Mouse (Mus musculus): ENCODE data around the gene Pole4. TPM values are rescaled to one million over a fixed set of nuclear protein-coding genes. Genes with fewer than 3 reads are reported as not detected.
A peak's percentile ranks its signal among the peaks of the same experiment; 100 is the strongest.
"Not testable (repeated sequence)": the region's sequence is repeated elsewhere in the genome, so short reads cannot be mapped to it uniquely, and the experiment has no call there.

The Pole4 gene
- total RNA-seq, 2 experiments from 2014 or later, result 39.5 to 40.5 TPM

- no peak for DNase-seq (ENCODE audit: low spot score in 2 of 2)
Observed at GRCm38 (mm10) chr6:82715653-82716052, 10.5 kb upstream of the Pole4 start.

- no peak for DNase-seq (ENCODE audit: low spot score in 2 of 2)
Observed at GRCm38 (mm10) chr6:82715253-82715652, 10.1 kb upstream of the Pole4 start.

DNA sequence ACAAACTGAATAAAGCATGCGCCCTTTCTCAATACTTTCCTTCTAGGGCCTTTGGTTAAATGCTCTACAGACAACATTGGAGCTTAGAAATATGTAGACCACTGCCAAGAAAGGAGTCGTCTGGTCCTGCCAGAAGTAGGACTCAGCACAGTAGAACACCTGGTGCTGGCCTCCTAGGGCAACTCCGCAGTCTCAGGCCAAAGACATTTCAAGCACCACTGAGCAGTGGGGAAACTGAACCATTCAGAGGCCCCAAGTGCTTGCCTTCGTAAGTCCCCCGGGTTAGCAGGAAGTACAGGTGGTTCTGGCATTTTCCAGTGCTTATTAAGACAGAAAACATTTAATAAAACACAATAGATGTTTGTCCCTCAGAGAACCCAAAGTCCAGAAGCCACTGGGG, 9.7 kb upstream of the Pole4 start:
- DNase-seq (ENCODE audit: low spot score in 2 of 2), result no peak

DNA sequence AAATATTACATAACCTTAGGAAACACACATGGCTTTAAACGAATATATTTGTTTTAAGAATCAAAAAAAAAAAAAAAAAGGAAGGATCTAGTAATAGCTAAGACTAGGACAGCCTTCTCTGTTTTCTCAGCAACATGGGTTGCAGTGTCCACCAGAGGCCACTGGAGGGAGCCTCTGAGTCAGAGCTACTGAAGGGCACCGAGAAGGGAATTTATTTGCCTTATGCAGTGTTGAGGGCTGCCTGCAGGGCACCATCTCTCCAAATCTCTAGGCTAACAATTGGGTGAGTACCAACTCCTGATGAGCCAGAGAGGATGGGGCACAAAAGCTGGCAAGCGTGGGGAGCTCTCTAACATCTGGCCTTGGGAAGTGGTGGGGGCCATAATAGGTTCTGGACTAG, 9.1 kb upstream of the Pole4 start:
- DNase-seq (ENCODE audit: low spot score in 2 of 2), result peak; percentile 37 to 90

- peak in 1 of 2 experiments; percentile 22 for DNase-seq (ENCODE audit: low spot score in 2 of 2)
Observed at GRCm38 (mm10) chr6:82707742-82708141, 2.6 kb upstream of the Pole4 start.

DNA sequence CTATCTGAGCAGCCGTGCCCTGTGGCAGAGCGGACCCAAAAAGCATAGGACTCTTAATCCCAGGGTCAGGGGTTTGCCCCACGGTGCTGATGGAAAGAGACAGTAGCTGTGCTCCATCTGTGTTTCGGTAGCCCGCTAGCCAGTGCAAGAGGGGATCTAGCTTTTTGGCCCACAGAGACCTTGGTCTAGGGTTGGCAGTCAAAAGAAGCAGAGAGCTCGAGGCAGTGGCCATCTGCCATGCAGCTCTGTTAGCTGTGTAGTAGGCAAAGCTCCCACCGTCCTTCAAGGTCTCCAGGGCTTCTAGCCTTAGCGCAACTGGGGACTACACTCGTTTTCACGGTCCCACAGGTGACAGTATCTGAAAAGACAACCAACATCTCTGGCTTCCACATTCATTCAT, 2.1 kb upstream of the Pole4 start:
- no peak for DNase-seq (ENCODE audit: low spot score in 2 of 2)

DNA sequence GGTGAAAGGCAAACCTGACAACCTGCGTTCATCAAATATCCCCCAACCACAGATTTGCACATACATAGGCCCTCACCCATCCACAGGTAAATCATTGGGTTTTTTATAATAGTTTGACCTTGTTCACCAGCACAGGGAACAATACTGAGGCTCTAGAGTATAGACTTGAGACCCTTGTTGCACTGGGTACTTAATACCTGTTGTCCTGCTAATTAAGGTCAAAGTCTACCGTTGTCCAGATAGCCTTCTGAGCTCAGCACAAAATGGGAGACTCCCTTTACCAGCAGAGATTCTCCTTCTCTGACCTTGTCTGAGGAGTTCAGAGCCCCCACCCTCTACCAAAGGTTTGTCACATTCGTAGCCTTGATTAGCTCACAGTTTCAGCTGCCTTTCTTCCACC, 1.5 kb downstream of the Pole4 start:
- no peak for DNase-seq (ENCODE audit: low spot score in 2 of 2)

DNA sequence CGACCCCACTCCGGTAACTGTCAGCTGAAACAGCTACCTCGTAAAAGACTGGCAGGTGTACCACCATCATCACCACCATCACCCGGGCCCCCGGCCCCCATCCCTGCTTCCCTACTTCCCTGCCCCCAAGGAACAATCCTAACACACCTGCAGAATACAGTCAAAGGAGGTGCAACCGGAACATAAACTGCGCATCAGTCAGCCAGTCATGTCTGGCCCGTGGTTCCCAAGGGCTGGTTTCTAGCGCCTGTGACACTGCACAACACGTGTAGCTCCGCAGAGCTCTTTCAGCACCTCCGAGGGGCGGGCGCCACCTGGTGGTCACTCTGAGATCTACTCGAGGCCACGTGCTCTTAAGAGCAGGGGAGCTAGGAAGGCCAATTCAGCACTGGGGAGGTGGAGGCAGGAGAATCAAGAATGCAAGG, 2.6 kb downstream of the Pole4 start:
- DNase-seq (ENCODE audit: low spot score in 2 of 2), result peak; percentile 78 to 89

GRCm38 (mm10) chr6:82701296-82701695, 3.9 kb downstream of the Pole4 start:
- DNase-seq (ENCODE audit: low spot score in 2 of 2), result no peak

DNA sequence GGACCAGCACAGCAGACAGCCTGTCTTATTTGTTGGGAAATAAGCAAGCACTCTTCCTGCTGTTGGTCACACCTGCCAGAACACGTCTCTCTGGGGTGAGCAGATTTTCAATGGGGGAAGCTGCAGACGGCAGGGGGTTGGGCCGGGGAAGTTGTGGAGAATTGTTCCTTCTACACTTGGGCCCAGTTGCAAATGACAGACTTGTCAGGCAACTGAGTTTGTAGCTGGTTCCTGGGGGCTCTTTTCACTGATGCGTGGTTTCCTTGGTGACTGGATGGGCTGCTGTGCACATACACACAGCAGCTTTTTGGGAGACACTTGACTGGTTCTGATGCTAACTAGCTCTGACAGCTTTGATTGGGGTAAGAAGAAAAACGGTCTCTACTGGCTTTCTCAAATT, 5.3 kb downstream of the Pole4 start:
- DNase-seq (ENCODE audit: low spot score in 2 of 2), result no peak

- DNase-seq (ENCODE audit: low spot score in 2 of 2), result no peak
Observed at GRCm38 (mm10) chr6:82696736-82697135, 8.4 kb downstream of the Pole4 start.

GRCm38 (mm10) chr6:82694668-82695067, 10.5 kb downstream of the Pole4 start:
- no peak for DNase-seq (ENCODE audit: low spot score in 2 of 2)

- no peak for DNase-seq (ENCODE audit: low spot score in 2 of 2)
Observed at GRCm38 (mm10) chr6:82689474-82689873, 15.7 kb downstream of the Pole4 start.

- DNase-seq (ENCODE audit: low spot score in 2 of 2), result not testable (repeated sequence)
Observed at GRCm38 (mm10) chr6:82688586-82688985, 16.6 kb downstream of the Pole4 start.

DNA sequence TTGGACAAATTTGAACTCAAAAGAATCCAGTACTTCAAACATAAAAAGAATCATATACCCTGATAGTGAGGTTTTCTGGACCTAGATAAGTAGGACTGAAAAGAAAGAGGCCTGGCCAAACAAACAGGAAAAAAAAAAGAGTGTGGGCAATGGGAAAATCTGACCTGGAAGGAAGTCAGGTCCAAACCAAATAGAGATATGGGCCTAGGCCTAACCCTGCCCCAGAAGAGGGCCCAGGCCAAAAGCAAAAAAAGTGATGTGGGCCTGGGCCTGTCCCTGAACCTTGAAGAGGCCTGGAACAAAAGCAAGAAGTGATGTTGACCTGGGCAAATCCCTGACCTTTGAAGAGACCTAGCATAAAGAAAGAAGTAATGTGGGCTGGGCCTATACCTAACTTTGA, 21.0 kb downstream of the Pole4 start:
- DNase-seq (ENCODE audit: low spot score in 2 of 2), result no peak

DNA sequence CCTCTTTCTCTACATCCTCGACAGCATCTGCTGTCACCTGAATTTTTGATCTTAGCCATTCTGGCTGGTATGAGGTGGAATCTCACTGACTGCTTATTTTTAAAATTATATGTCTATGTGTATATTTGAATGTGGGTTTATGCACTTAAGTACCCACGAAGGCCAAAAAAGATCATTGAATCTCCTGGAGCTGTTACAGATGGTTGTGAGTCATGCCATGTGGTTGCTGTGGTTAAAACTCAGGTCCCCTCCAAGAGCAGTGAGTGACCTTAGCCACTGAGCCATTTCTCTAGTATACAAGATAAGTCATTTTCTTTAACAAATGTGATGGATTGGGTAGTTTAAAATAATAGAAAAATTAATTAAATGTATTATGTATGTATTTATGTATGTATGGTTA, 25.9 kb downstream of the Pole4 start:
- DNase-seq (ENCODE audit: low spot score in 2 of 2), result not testable (repeated sequence)

- DNase-seq (ENCODE audit: low spot score in 2 of 2), result not testable (repeated sequence)
Observed at GRCm38 (mm10) chr6:82677629-82678028, 27.5 kb downstream of the Pole4 start.

DNA sequence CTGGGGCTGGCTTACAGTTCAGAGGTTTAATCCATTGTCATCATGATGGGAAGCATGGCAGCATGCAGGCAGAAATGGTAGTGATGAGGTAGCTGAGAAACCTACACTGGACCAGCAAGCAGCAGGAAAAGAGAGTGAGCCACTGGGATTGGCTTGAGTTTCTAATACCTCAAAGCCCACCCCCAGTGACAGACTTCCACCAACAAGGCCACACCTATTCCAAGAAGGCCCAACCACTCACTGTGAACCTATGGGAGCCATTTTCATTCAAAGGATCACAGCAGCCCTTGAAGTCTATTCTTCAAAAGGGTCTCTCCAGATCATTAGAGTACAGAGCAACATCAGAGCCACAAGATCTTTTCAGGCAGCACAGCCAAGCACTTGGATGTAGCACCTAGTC, 38.7 kb downstream of the Pole4 start:
- no peak for DNase-seq (ENCODE audit: low spot score in 2 of 2)

DNA sequence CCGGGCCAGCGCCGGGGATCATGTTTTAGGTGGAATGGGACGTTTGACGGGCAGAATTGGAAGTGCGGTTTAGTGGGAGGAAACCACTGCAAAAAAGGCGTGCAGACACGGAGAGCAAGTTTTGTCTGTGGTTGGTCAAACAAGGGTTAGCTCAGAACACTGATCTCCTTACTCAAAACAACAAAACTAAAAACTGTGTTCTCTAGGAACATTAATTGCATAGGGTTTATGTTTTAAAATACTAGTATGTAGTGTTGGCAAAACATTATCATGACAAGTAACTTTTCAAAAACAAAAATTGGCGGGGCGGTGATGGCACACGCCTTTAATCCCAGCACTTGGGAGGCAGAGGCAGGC, 52.0 kb downstream of the Pole4 start:
- no peak for DNase-seq (ENCODE audit: low spot score in 2 of 2)

DNA sequence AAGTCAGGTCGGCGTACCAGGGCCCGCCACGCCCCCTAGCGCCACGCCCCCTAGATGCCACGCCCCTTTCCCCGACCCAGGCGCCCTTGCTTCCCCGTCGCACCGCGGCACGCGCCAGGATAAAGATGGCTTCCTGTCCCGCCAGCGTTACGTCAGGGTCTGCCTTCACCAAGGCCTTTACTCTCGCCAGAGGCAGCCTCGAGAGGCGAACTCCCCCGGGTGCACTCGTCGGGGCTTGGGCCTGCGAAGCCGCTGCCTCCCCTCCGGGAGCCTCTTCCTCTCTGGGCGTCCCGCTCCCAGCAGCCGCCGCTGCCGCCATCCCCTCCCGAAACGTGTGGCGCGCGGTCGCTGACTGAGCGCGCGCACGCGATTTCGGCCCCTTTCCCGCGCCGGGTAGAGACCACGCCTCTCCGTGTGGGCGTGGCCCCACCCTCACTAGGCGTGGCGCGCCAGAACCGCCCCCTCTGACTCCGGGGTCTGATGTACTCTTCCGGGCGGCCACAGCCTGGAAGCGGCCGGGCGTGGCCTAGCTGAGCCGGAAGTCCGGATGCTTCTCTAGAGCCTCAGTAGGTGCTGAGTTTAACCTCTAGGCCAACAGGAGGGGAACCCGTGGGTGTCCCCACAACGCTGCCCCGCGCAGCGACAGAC, 52.5 kb downstream of the Pole4 start:
- peak; percentile 83 to 93 for DNase-seq (ENCODE audit: low spot score in 2 of 2)

GRCm38 (mm10) chr6:82649096-82649495, 56.1 kb downstream of the Pole4 start:
- no peak for DNase-seq (ENCODE audit: low spot score in 2 of 2)

GRCm38 (mm10) chr6:82647940-82648655, 57.1 kb downstream of the Pole4 start:
- DNase-seq (ENCODE audit: low spot score in 2 of 2), result no peak

DNA sequence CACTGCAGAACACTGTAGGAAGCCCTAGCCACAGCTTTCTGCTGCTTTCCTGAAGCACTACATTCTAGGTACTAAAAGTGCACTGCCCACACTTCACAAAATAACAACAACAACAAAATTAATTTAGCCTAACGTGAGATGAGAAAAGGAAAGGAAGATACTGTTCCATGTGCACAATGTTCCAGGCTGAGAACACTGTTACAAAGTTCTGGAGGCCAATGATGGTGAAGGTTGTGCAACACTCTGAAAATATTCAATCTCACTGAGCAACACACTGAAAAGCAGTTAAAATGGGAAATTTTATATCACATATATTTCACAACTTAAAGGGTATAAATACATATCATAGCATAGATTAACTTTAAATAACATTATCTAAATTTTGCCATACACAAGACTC, 58.2 kb downstream of the Pole4 start:
- DNase-seq (ENCODE audit: low spot score in 2 of 2), result no peak
